Mouse (Mus musculus): Measurements from ENCODE around the gene 1700102P08Rik. TPM values are rescaled to one million over a fixed set of nuclear protein-coding genes. Genes with fewer than 3 reads are reported as not detected.

Gene 1700102P08Rik
- polyA plus RNA-seq (2014; fragmentation: Nextera tagmentation; extraction: Ambion mirVana), result 2.1 and 2.5 TPM in 2 replicates

- no peaks in the 10 kb centered on the region for H3K27me3 ChIP-seq (ENCODE audit: control insufficient read depth, insufficient read depth, low read length)
- WGBS, result 62% methylated on average over 18 of the region's 18 CpGs
- H3K4me2 ChIP-seq (ENCODE audit: low read depth, low read length), result no peak within 1 kb of the TSS
- no peaks in the 10 kb centered on the region for H3K4me1 ChIP-seq (ENCODE audit: control insufficient read depth, insufficient read depth, low read length)
- H3K4me3 ChIP-seq (ENCODE audit: low read depth, low read length), result no peak within 1 kb of the TSS
- H3K9me3 ChIP-seq (ENCODE audit: control insufficient read depth, low read length), result no peaks in the 10 kb centered on the region
- ATAC-seq (ENCODE audit: low read depth), result no peak
- peaks cover 43% of the 10 kb centered on the region for H3K36me3 ChIP-seq (ENCODE audit: control insufficient read depth, insufficient read depth, low read length)
- H3K27ac ChIP-seq (ENCODE audit: low read depth, low read length), result no peak within 1 kb of the TSS
- H3K9ac ChIP-seq (replicated peaks; ENCODE audit: low read depth, low read length), result no peak within 1 kb of the TSS
These were observed at the start of gene 1700102P08Rik for GRCm38 (mm10) chr9:108392676-108393075. Gene 1700102P08Rik, plus strand, starts transcription at chr9:108392805.

- 90% methylated on average over 3 of the region's 3 CpGs for WGBS
- no peak for ATAC-seq (ENCODE audit: low read depth)
- Histone ChIP-seq H3K9ac (replicated peaks; ENCODE audit: low read depth, low read length) (no peak overlapping the region), H3K4me2 (ENCODE audit: low read depth, low read length) (no peak overlapping the region), H3K27ac (ENCODE audit: low read depth, low read length) (no peak overlapping the region), H3K36me3 (ENCODE audit: control insufficient read depth, insufficient read depth, low read length) (no peaks in the 10 kb centered on the region), H3K4me3 (ENCODE audit: low read depth, low read length) (no peak overlapping the region), H3K9me3 (ENCODE audit: control insufficient read depth, low read length) (no peaks in the 10 kb centered on the region), H3K4me1 (ENCODE audit: control insufficient read depth, insufficient read depth, low read length) (peaks cover 21% of the 10 kb centered on the region), H3K27me3 (ENCODE audit: control insufficient read depth, insufficient read depth, low read length) (no peaks in the 10 kb centered on the region)
These were observed 49.3 kb upstream of the 1700102P08Rik start for GRCm38 (mm10) chr9:108343331-108343730.

- peaks cover 21% of the 10 kb centered on the region for H3K4me1 ChIP-seq (ENCODE audit: control insufficient read depth, insufficient read depth, low read length)
- no peak overlapping the region for H3K4me2 ChIP-seq (ENCODE audit: low read depth, low read length)
- no peak for ATAC-seq (ENCODE audit: low read depth)
These were observed 48.8 kb upstream of the 1700102P08Rik start for GRCm38 (mm10) chr9:108343835-108344234.

GRCm38 (mm10) chr9:108344471-108344870, 48.1 kb upstream of the 1700102P08Rik start:
- no peak overlapping the region for H3K4me3 ChIP-seq (ENCODE audit: low read depth, low read length)
- H3K4me2 ChIP-seq (ENCODE audit: low read depth, low read length), result no peak overlapping the region
- H3K9me3 ChIP-seq (ENCODE audit: control insufficient read depth, low read length), result no peaks in the 10 kb centered on the region
- H3K9ac ChIP-seq (replicated peaks; ENCODE audit: low read depth, low read length), result no peak overlapping the region
- ATAC-seq (ENCODE audit: low read depth), result no peak
- H3K27me3 ChIP-seq (ENCODE audit: control insufficient read depth, insufficient read depth, low read length), result no peaks in the 10 kb centered on the region
- H3K36me3 ChIP-seq (ENCODE audit: control insufficient read depth, insufficient read depth, low read length), result no peaks in the 10 kb centered on the region
- H3K4me1 ChIP-seq (ENCODE audit: control insufficient read depth, insufficient read depth, low read length), result peaks cover 24% of the 10 kb centered on the region
- WGBS, result 85% methylated on average over 4 of the region's 4 CpGs
- H3K27ac ChIP-seq (ENCODE audit: low read depth, low read length), result no peak overlapping the region

More at GRCm38 (mm10) chr9:108343835-108344234, 48.8 kb upstream of the 1700102P08Rik start:
- no peak overlapping the region for H3K9ac ChIP-seq (replicated peaks; ENCODE audit: low read depth, low read length)
- H3K27me3 ChIP-seq (ENCODE audit: control insufficient read depth, insufficient read depth, low read length), result no peaks in the 10 kb centered on the region
- H3K9me3 ChIP-seq (ENCODE audit: control insufficient read depth, low read length), result no peaks in the 10 kb centered on the region
- 87% methylated on average over 1 of the region's 1 CpGs for WGBS
- H3K27ac ChIP-seq (ENCODE audit: low read depth, low read length), result no peak overlapping the region
- no peak overlapping the region for H3K4me3 ChIP-seq (ENCODE audit: low read depth, low read length)
- no peaks in the 10 kb centered on the region for H3K36me3 ChIP-seq (ENCODE audit: control insufficient read depth, insufficient read depth, low read length)

- peak overlapping the region; percentile 73 for H3K4me3 ChIP-seq (ENCODE audit: low read depth, low read length)
- ATAC-seq (ENCODE audit: low read depth), result no peak
These were observed 45.6 kb upstream of the 1700102P08Rik start for GRCm38 (mm10) chr9:108347024-108347423.

GRCm38 (mm10) chr9:108347540-108348289, 44.9 kb upstream of the 1700102P08Rik start, which contains the start of gene Usp4:
Gene Usp4, plus strand, starts transcription at chr9:108347853.
- Histone ChIP-seq H3K36me3 (ENCODE audit: control insufficient read depth, insufficient read depth, low read length) (peaks cover 21% of the 10 kb centered on the region), H3K27me3 (ENCODE audit: control insufficient read depth, insufficient read depth, low read length) (no peaks in the 10 kb centered on the region), H3K4me2 (ENCODE audit: low read depth, low read length) (peak within 1 kb of the TSS; percentile 83), H3K9ac (replicated peaks; ENCODE audit: low read depth, low read length) (peak within 1 kb of the TSS; percentile 79), H3K9me3 (ENCODE audit: control insufficient read depth, low read length) (no peaks in the 10 kb centered on the region), H3K4me3 (ENCODE audit: low read depth, low read length) (peak within 1 kb of the TSS; percentile 73), H3K4me1 (ENCODE audit: control insufficient read depth, insufficient read depth, low read length) (peaks cover 15% of the 10 kb centered on the region; the same call in 1 of the 2 replicates), H3K27ac (ENCODE audit: low read depth, low read length) (peak within 1 kb of the TSS; percentile 96)
- under 1% methylated on average over 63 of the region's 75 CpGs for WGBS
- ATAC-seq (ENCODE audit: low read depth), result peak; percentile 96

More at GRCm38 (mm10) chr9:108347024-108347423, 45.6 kb upstream of the 1700102P08Rik start:
- H3K36me3 ChIP-seq (ENCODE audit: control insufficient read depth, insufficient read depth, low read length), result peaks cover 14% of the 10 kb centered on the region; the same call in 1 of the 2 replicates
- H3K9ac ChIP-seq (replicated peaks; ENCODE audit: low read depth, low read length), result peak overlapping the region; percentile 79
- H3K4me2 ChIP-seq (ENCODE audit: low read depth, low read length), result peak overlapping the region; percentile 83
- no peaks in the 10 kb centered on the region for H3K9me3 ChIP-seq (ENCODE audit: control insufficient read depth, low read length)
- peak overlapping the region; percentile 96 for H3K27ac ChIP-seq (ENCODE audit: low read depth, low read length)
- H3K4me1 ChIP-seq (ENCODE audit: control insufficient read depth, insufficient read depth, low read length), result peaks cover 15% of the 10 kb centered on the region; the same call in 1 of the 2 replicates
- 6% methylated on average over 11 of the region's 11 CpGs for WGBS
- H3K27me3 ChIP-seq (ENCODE audit: control insufficient read depth, insufficient read depth, low read length), result no peaks in the 10 kb centered on the region

GRCm38 (mm10) chr9:108348290-108348680, 44.3 kb upstream of the 1700102P08Rik start:
- Histone ChIP-seq H3K27me3 (ENCODE audit: control insufficient read depth, insufficient read depth, low read length) (no peaks in the 10 kb centered on the region), H3K4me3 (ENCODE audit: low read depth, low read length) (peak overlapping the region; percentile 73), H3K4me1 (ENCODE audit: control insufficient read depth, insufficient read depth, low read length) (peaks cover 15% of the 10 kb centered on the region; the same call in 1 of the 2 replicates), H3K36me3 (ENCODE audit: control insufficient read depth, insufficient read depth, low read length) (peaks cover 27% of the 10 kb centered on the region), H3K9me3 (ENCODE audit: control insufficient read depth, low read length) (no peaks in the 10 kb centered on the region), H3K27ac (ENCODE audit: low read depth, low read length) (peak overlapping the region; percentile 96), H3K4me2 (ENCODE audit: low read depth, low read length) (peak overlapping the region; percentile 83), H3K9ac (replicated peaks; ENCODE audit: low read depth, low read length) (peak overlapping the region; percentile 79)
- WGBS, result 5% methylated on average over 14 of the region's 14 CpGs
- no peak for ATAC-seq (ENCODE audit: low read depth)

- no peak for ATAC-seq (ENCODE audit: low read depth)
- Histone ChIP-seq H3K27ac (ENCODE audit: low read depth, low read length) (no peak overlapping the region), H3K4me1 (ENCODE audit: control insufficient read depth, insufficient read depth, low read length) (peaks cover 15% of the 10 kb centered on the region; the same call in 1 of the 2 replicates), H3K36me3 (ENCODE audit: control insufficient read depth, insufficient read depth, low read length) (peaks cover 36% of the 10 kb centered on the region), H3K9ac (replicated peaks; ENCODE audit: low read depth, low read length) (no peak overlapping the region), H3K9me3 (ENCODE audit: control insufficient read depth, low read length) (no peaks in the 10 kb centered on the region), H3K27me3 (ENCODE audit: control insufficient read depth, insufficient read depth, low read length) (no peaks in the 10 kb centered on the region), H3K4me2 (ENCODE audit: low read depth, low read length) (no peak overlapping the region), H3K4me3 (ENCODE audit: low read depth, low read length) (no peak overlapping the region)
- 89% methylated on average over 4 of the region's 4 CpGs for WGBS
These were observed 42.9 kb upstream of the 1700102P08Rik start for GRCm38 (mm10) chr9:108349727-108350126.

- WGBS, result 92% methylated on average over 9 of the region's 9 CpGs
- H3K4me2 ChIP-seq (ENCODE audit: low read depth, low read length), result no peak overlapping the region
These were observed 14.4 kb upstream of the 1700102P08Rik start for GRCm38 (mm10) chr9:108378234-108378633.

More at GRCm38 (mm10) chr9:108378234-108378633, 14.4 kb upstream of the 1700102P08Rik start:
- no peak overlapping the region for H3K9ac ChIP-seq (replicated peaks; ENCODE audit: low read depth, low read length)
- H3K4me3 ChIP-seq (ENCODE audit: low read depth, low read length), result no peak overlapping the region
- no peak overlapping the region for H3K27ac ChIP-seq (ENCODE audit: low read depth, low read length)
- H3K4me1 ChIP-seq (ENCODE audit: control insufficient read depth, insufficient read depth, low read length), result no peaks in the 10 kb centered on the region
- no peaks in the 10 kb centered on the region for H3K9me3 ChIP-seq (ENCODE audit: control insufficient read depth, low read length)
- no peak for ATAC-seq (ENCODE audit: low read depth)
- H3K27me3 ChIP-seq (ENCODE audit: control insufficient read depth, insufficient read depth, low read length), result no peaks in the 10 kb centered on the region
- peaks cover 77% of the 10 kb centered on the region for H3K36me3 ChIP-seq (ENCODE audit: control insufficient read depth, insufficient read depth, low read length)

Data from neural tube, embryonic 14.5 days (tissue).